Comparison of ENCODE assay signal across 6 mouse cellular contexts in the genomic region with DNA sequence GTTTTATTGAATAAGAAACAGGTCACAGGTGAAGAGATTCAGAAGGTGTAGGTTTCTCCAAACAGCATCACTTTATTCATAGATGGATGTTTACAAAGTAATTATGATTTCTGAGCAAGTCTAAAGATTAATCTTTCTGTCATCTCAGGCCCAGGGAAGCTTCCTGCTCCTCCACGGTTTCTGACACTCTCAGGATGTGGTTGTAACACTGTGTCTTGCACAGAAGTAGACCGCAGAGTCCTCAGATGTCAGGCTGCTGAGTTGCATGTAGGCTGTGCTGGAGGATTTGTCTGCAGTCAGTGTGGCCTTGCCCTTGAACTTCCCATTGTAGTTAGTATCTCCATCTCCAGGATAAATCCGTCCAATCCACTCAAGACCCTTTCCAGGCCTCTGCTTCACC.
DNase-seq lines count a peak whose midpoint lies in the region; ATAC-seq lines count a peak whose summit lies in the region.

No protein-coding gene starts in this region.

- peak; percentile 39 to 42; a peak in 2 of 4 replicates for ATAC-seq in hematopoietic stem cell, adult 5-6 weeks (replicated peaks in 1 of 2; ENCODE audit: insufficient read depth in 1 of 2, low FRiP score in 2 of 2, low TSS enrichment in 1 of 2, low read depth in 1 of 2, poor library complexity in 2 of 2, severe bottlenecking in 2 of 2)
- ATAC-seq in megakaryocyte progenitor cell, adult 5-6 weeks (replicated peaks; ENCODE audit: poor library complexity): peak; percentile 37

- DNase-seq in CD4-positive helper T cell, adult 2 months (ENCODE audit: low read depth, low spot score): peak; percentile 65
- peak; percentile 67 for DNase-seq in T-cell, adult 2 months (ENCODE audit: low spot score)
- peak; percentile 20 to 45 for DNase-seq in thymus, adult 18-20 months
- peak; percentile 61 for DNase-seq in thymus, postnatal 14 days

Comparison
In these comparisons a context has a peak if more than half of its experiments do, and no peak if none do; other contexts are left out.
1. Peak in every context shown above with its lines: DNase-seq and ATAC-seq.